Mouse (Mus musculus) thymus, postnatal 36 days (tissue): ENCODE measurements around the gene Decr2.
"Not testable (repeated sequence)": the region's sequence is repeated elsewhere in the genome, so short reads cannot be mapped to it uniquely, and the experiment has no call there.

Experiments used
- DNase-seq, 2 experiments: peaks; one replicate each; pipeline ENCODE4 v3.0.0; 2022; ENCODE audit warnings: mixed read lengths in 2 of 2

Gene Decr2

GRCm38 (mm10) chr17:26089905-26090632, at the start of gene Decr2:
TSS of gene Decr2 (minus strand) at chr17:26090337.
- peak; percentile 78 to 81 for DNase-seq

DNA sequence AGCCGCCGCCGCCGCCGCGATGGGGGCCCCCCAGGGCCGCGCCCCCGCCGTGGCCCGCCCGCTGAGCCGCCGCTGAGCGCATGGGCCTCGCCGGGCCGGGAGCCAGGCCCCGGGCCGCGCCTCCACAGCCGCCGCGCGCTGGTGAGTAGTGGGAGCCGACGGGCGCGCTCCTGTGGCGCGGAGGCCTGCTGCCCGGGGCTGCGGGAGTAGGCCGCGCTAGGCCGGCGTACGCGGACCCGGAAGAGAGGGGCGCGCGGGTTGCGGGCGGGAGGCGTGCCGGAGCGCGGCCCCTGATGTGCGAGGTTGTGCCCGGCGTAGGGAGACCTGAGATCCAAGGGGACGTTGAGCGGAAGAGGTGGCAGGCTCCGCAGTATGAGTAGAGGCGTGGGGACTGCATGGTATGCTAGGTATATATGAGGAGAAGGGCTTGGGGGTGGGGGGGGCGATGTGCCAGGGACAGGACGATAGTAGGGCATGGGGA, 48.8 kb upstream of the Decr2 start:
- peak; percentile 59 to 72 for DNase-seq

DNA sequence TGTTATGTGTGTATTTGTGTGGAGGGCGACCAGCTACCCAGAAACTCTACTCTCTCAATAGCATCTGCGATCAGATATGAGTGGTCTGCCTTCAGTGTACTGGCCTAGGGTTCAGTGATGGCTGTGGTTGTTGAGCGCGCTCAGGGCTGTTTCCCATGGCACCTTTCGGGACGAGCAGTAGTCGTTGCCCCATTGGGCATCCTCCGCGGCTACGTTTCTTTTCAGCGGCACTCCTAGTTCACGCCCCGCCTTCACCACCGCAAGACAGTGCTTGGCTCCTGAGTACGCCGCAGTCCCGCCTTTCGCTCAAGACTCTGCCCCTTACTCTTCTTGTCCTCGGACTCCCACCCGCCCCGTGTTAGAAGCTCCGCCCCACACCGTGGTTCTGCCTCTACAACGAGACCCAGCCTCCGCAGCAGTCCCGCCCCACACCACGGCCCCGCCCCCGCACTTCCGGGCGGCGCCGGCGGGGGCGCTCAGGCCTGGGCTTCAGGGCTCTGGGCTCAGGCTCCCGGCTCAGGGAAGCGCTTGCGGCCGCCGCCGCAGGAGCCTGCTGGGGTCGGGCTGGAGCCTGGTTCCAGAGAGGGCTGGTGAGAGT, 48.2 kb upstream of the Decr2 start, which contains the start of gene Axin1:
TSS of gene Axin1 (plus strand) at position 450 of the 598 bp plus-strand sequence.
- DNase-seq: peak; percentile 96 to 99

- no peak for DNase-seq
These were observed 47.6 kb upstream of the Decr2 start for GRCm38 (mm10) chr17:26137751-26138130.

- DNase-seq: no peak
These were observed 47.1 kb upstream of the Decr2 start for GRCm38 (mm10) chr17:26137106-26137750.

DNA sequence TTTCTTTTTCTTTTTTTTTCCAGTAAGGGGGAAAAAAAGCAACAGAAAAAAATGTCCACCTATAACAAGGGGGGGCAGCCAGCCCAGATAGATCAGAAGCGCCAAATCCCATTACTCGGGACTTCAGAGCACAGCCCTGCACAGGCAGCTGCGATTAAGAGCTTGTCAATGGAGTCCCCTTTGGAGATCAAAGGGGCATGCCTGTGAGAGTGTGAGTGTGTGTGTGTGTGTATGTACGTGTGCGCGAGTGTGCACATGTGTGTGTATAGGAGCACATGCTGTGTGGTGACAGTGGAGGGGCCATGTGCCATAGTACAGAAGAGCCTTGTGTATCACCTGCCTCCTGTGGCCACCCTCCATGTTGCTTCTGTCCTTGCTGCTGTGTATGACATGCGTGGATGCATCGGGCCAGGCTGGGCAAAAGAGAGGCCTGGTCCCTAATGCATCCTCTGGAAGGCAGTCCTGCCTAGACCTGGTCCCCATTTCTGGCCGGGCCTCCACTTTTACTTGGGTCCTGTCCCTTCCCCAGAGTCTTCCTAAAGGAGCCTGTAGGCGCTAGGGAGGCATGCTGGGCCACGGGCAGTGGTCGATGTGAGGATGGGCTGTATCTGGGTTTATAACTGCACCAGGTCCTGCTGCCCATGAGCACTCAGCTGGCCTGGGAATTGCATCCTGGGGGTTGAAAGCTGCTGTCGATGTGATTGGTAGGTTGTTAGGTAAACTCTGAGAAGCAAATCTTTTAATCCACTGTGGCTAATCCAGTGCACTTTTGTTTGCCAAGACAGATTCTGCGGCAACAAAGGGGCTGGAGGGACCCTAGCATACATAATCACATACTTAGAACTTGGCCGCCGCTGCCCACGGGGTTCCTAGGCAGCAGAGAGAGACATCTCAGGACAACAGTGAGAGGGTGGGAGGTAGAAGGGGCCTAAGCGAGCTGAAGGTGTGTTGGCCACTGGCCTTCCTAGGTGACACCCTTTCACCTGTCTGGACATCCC, 42.0 kb upstream of the Decr2 start:
- no peak for DNase-seq

- DNase-seq: no peak
These were observed 41.1 kb upstream of the Decr2 start for GRCm38 (mm10) chr17:26131062-26131732.

- no peak for DNase-seq
These were observed 35.1 kb upstream of the Decr2 start for GRCm38 (mm10) chr17:26125226-26125625.

DNA sequence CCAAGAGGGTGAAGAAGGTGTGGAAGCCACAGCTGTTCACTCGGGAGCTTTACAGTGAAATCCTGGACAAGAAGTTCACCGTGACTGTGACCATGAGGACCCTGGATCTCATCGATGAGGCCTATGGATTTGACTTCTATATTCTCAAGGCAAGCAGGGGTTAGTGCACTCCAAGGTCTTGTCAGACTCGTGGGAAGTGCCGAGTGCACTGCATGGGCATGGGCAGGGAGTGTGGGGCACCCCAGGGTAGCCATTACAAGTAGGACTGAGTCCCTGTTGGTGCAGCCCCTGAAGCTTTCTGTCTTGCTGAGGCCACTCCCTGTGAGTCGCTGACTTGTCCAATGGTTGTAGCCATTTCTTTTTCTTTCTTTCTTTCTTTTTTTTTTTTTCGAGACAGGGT, 34.4 kb upstream of the Decr2 start:
- no peak for DNase-seq

- DNase-seq: peak; percentile 86 to 87
These were observed 33.1 kb upstream of the Decr2 start, which contains the start of gene Mrpl28 for GRCm38 (mm10) chr17:26123267-26123684. TSS of gene Mrpl28 (plus strand) at chr17:26123500.

GRCm38 (mm10) chr17:26122431-26123140, 32.4 kb upstream of the Decr2 start:
- DNase-seq: no peak

DNA sequence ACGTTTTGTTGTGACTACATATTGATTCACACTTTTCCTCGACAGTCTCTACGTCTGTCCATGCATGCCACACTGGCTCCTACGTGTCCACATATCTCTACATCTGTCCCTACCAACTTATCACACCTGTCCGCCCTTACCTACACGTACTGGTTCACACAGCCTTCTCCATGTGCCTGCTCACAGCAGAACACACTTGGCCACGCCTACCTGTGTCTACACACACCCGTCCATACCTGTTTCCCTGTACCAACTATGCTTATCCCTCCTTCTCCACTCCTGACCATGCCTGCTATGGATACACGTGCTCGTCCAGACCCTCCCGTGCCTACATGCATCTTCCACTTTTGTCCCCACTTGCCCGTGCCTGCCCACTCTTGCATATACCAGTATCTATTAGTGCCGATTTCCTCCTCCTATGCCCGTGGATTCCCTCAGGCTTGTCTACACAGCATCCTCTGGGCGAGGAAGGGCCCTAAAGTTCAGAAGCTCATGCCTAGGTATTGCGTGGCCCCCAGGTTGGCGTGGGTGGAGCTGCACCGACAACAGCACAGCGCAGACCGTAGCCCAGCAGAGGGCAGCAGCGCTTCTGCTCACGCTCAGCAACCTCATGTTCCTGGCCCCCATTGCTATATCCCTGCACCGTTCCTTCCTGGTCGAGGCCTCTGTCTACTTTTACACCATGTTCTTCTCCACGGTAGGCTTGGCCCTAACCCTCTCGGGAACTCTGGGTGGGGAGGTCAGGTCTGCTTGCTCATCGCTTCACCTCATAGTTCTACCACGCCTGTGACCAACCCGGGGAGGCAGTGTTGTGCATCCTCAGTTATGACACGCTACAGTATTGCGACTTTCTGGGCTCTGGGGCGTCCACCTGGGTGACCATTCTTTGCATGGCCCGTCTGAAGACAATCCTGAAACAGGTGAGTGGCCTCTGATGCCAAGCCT, 29.9 kb upstream of the Decr2 start:
- peak; percentile 69 to 70 for DNase-seq

- DNase-seq: peak in 1 of 2 experiments; percentile 5
These were observed 26.5 kb upstream of the Decr2 start for GRCm38 (mm10) chr17:26116503-26117258.

- no peak for DNase-seq
These were observed 25.9 kb upstream of the Decr2 start for GRCm38 (mm10) chr17:26115956-26116487.

DNA sequence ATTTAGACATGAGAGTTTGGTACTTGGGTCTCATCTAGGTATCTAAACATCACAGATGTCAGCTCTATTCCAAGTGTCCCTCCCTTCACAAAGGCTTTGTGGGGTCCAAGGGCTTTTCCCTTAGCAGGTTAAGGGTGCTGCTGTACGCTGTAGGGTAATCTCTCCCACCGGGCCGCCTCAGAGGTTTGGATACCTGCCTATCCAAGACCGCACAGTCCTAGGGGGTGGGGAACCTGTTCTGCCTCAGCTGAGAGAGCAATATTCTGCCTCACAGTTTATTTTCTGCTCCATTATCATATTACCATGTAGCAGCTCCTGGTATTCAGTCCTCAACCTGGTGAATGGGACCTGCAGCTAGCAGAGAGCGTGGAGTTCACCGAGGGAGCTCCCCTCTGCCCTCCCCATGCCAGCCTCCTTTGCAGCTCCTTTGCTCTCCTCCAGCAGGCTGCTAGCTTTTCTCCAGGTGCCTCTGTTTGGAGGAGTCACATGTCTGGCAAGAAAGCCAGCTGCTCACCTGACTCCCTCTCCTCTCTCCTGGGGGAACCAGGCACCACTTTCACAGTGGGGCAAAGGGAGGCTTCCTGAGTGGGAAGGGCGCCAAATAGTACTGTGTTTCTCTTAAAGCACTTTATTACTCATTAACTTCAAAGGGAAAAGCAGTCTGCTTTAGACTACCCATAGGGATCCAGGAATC, 25.2 kb upstream of the Decr2 start:
- DNase-seq: no peak

- not testable (repeated sequence) for DNase-seq
These were observed 24.3 kb upstream of the Decr2 start for GRCm38 (mm10) chr17:26114461-26114860.

- no peak for DNase-seq
These were observed 23.9 kb upstream of the Decr2 start for GRCm38 (mm10) chr17:26114061-26114460.
